Mouse (Mus musculus) B cell, adult 67 days (primary cell): Measurements from ENCODE around the gene Magee2. TPM values are rescaled to one million over a fixed set of nuclear protein-coding genes. Genes with fewer than 3 reads are reported as not detected.

ENCODE experiments used
- total RNA-seq, 2 experiments: library from RNA; stranded (reverse); gene quantifications; 4 replicates each; pipeline ENCODE4 v1.2.4; 2023

Gene Magee2
- total RNA-seq = not detected

GRCm38 (mm10) chrX:104856751-104857341 is at the start of gene Magee2:
TSS of gene Magee2 (minus strand) at chrX:104857267.

Other genes starting within 250 kb of the Magee2 start
- under 1 TPM in 1 of 2 experiments, not detected in 1; 0.15 TPM for gene Zdhhc15, start 186.2 kb downstream of the Magee2 start, total RNA-seq
- 10 to 100 TPM; 46.1 to 56.5 TPM for gene Pbdc1, start 222.5 kb upstream of the Magee2 start, total RNA-seq